Mouse (Mus musculus) heart, postnatal 0 days (tissue): Measurements from ENCODE around the gene Mark2. TPM values are rescaled to one million over a fixed set of nuclear protein-coding genes. Genes with fewer than 3 reads are reported as not detected.

Experiments
- ATAC-seq: fragments of 200-750 bp; cut with Nextera tagmentation; 2 replicates; pipeline ENCODE4 v1.8.0; 2017; ENCODE audit warnings: low read depth, moderate number of reproducible peaks, moderate library complexity; ENCODE audit not compliant: insufficient read depth
- DNase-seq: peaks from one replicate; pipeline ENCODE4 v3.0.0-alpha.2; 2016; ENCODE audit warnings: low spot score
- H3K27ac ChIP-seq: fragments of 300-500 bp; sonication (generic); 2 replicates; pipeline ENCODE4 v1.5.1; 2014; ENCODE audit warnings: low read depth, mild to moderate bottlenecking
- H3K27me3 ChIP-seq: fragments of 300-500 bp; sonication (generic); 2 replicates; pipeline ENCODE4 v1.6.1; 2014; ENCODE audit warnings: low read length, mixed read lengths; ENCODE audit not compliant: control insufficient read depth, insufficient read depth
- H3K36me3 ChIP-seq: fragments of 300-500 bp; sonication (generic); replicated peaks from 2 replicates; pipeline ENCODE4 v1.6.1; 2014; ENCODE audit warnings: low read length, mixed read lengths; ENCODE audit not compliant: control insufficient read depth, insufficient read depth
- H3K4me1 ChIP-seq: fragments of 300-500 bp; sonication (generic); 2 replicates; pipeline ENCODE4 v1.6.1; 2014; ENCODE audit warnings: antibody characterized with exemption; ENCODE audit not compliant: control insufficient read depth, insufficient read depth
- H3K4me2 ChIP-seq: fragments of 300-500 bp; sonication (generic); 2 replicates; pipeline ENCODE4 v1.6.1; 2014; ENCODE audit warnings: low read depth, mild to moderate bottlenecking, low read length, moderate library complexity
- H3K4me3 ChIP-seq: fragments of 300-500 bp; sonication (generic); 2 replicates; pipeline ENCODE4 v1.5.1; 2014; ENCODE audit warnings: low read depth, low read length
- H3K9ac ChIP-seq: fragments of 300-500 bp; sonication (generic); replicated peaks from 2 replicates; pipeline ENCODE4 v1.6.1; 2014; ENCODE audit warnings: low read depth, low read length, mixed read lengths
- H3K9me3 ChIP-seq: fragments of 300-500 bp; sonication (generic); replicated peaks from 2 replicates; pipeline ENCODE4 v1.6.1; 2016; ENCODE audit warnings: low read length; ENCODE audit not compliant: control insufficient read depth
- CTCF ChIP-seq: IDR thresholded peaks from 2 replicates; pipeline ENCODE4 v1.5.1; 2016; ENCODE audit warnings: antibody characterized with exemption, control low read depth, low read depth
- EP300 ChIP-seq: IDR thresholded peaks from 2 replicates; pipeline ENCODE4 v1.6.1; 2016; ENCODE audit warnings: antibody characterized with exemption, low read depth
- WGBS: fragments of 180-500 bp; shearing (Covaris S2); extraction: QIAGEN DNeasy Blood & Tissue Kit; methylation state at CpG from one replicate; pipeline ENCODE4 v1.1.7; 2014; 5-methylcytosine and 5-hydroxymethylcytosine counted together
- polyA plus RNA-seq: library from polyadenylated mRNA; unstranded; fragments of >200 nt; fragmentation: Nextera tagmentation; extraction: Ambion mirVana; gene quantifications from 2 replicates; pipeline ENCODE4 v1.2.1, GENCODE M21; 2015
- total RNA-seq: library from RNA; depleted of rRNA; stranded (reverse); fragments of >200 nt; gene quantifications from 2 replicates; pipeline ENCODE4 v1.2.3, GENCODE M21; 2014; ENCODE audit warnings: low replicate concordance

Mark2 gene
- total and polyA plus RNA-seq, 2 experiments from 2014 or later, result 17.8 to 35.2 TPM

GRCm38 (mm10) chr19:7262592-7262991, 79.1 kb downstream of the Mark2 start:
- no peak overlapping the region for H3K4me2 ChIP-seq
- no peak overlapping the region for H3K9ac ChIP-seq
- ATAC-seq (no peak), DNase-seq (no peak)
- no peaks in the 10 kb centered on the region for H3K36me3 ChIP-seq
- no peaks in the 10 kb centered on the region for H3K27me3 ChIP-seq
- H3K27ac ChIP-seq, result no peak overlapping the region
- no peaks in the 10 kb centered on the region for H3K9me3 ChIP-seq
- TF ChIP-seq EP300 (no peak), CTCF (no peak)
- H3K4me3 ChIP-seq, result no peak overlapping the region
- H3K4me1 ChIP-seq, result peaks cover 25% of the 10 kb centered on the region
- 96% methylated on average over 1 of the region's 1 CpGs for WGBS

- Histone ChIP-seq H3K27me3 (no peaks in the 10 kb centered on the region), H3K9ac (no peak overlapping the region), H3K4me3 (no peak overlapping the region), H3K27ac (no peak overlapping the region), H3K36me3 (no peaks in the 10 kb centered on the region), H3K4me2 (no peak overlapping the region), H3K4me1 (peaks cover 20% of the 10 kb centered on the region), H3K9me3 (no peaks in the 10 kb centered on the region)
- TF ChIP-seq EP300, result no peak
- TF ChIP-seq CTCF, result no peak
- DNase-seq, result no peak
- 89% methylated on average over 3 of the region's 3 CpGs for WGBS
- no peak for ATAC-seq
Observed at GRCm38 (mm10) chr19:7261964-7262363, 79.7 kb downstream of the Mark2 start.

GRCm38 (mm10) chr19:7261476-7261875, 80.2 kb downstream of the Mark2 start:
- Histone ChIP-seq H3K4me1 (peaks cover 15% of the 10 kb centered on the region), H3K27me3 (no peaks in the 10 kb centered on the region), H3K4me3 (no peak overlapping the region), H3K9ac (no peak overlapping the region), H3K9me3 (no peaks in the 10 kb centered on the region), H3K4me2 (no peak overlapping the region), H3K27ac (no peak overlapping the region), H3K36me3 (no peaks in the 10 kb centered on the region)
- 80% methylated on average over 1 of the region's 1 CpGs for WGBS
- TF ChIP-seq EP300, result no peak
- TF ChIP-seq CTCF, result no peak
- DNase-seq, result no peak
- no peak for ATAC-seq

GRCm38 (mm10) chr19:7257881-7258280, 83.8 kb downstream of the Mark2 start:
- Histone ChIP-seq H3K27ac (no peak overlapping the region), H3K36me3 (no peaks in the 10 kb centered on the region), H3K9ac (no peak overlapping the region), H3K4me1 (no peaks in the 10 kb centered on the region), H3K27me3 (no peaks in the 10 kb centered on the region), H3K4me2 (no peak overlapping the region), H3K4me3 (no peak overlapping the region), H3K9me3 (no peaks in the 10 kb centered on the region)
- 54% methylated on average over 5 of the region's 5 CpGs for WGBS
- DNase-seq, result no peak
- TF ChIP-seq EP300, result no peak
- no peak for TF ChIP-seq CTCF
- no peak; the same call in 1 of the 2 replicates for ATAC-seq

GRCm38 (mm10) chr19:7246021-7246420, 95.6 kb downstream of the Mark2 start:
- TF ChIP-seq CTCF (no peak), EP300 (no peak)
- no peak overlapping the region for H3K9ac ChIP-seq
- H3K4me3 ChIP-seq, result no peak overlapping the region
- H3K4me2 ChIP-seq, result no peak overlapping the region
- H3K27ac ChIP-seq, result no peak overlapping the region
- DNase-seq (no peak), ATAC-seq (no peak)
- no peaks in the 10 kb centered on the region for H3K36me3 ChIP-seq
- no peaks in the 10 kb centered on the region for H3K4me1 ChIP-seq
- WGBS, result 72% methylated on average over 3 of the region's 3 CpGs
- H3K27me3 ChIP-seq, result no peaks in the 10 kb centered on the region
- H3K9me3 ChIP-seq, result no peaks in the 10 kb centered on the region

- Histone ChIP-seq H3K9ac (peak within 1 kb of the TSS; percentile 86), H3K36me3 (peaks cover 17% of the 10 kb centered on the region; the same call in 1 of the 2 replicates), H3K4me1 (peaks cover 15% of the 10 kb centered on the region), H3K9me3 (no peaks in the 10 kb centered on the region), H3K27ac (peak within 1 kb of the TSS; percentile 89), H3K4me3 (peak within 1 kb of the TSS; percentile 89), H3K27me3 (no peaks in the 10 kb centered on the region), H3K4me2 (peak within 1 kb of the TSS; percentile 99)
- ATAC-seq, result peak; percentile 96
- TF ChIP-seq EP300 (no peak), CTCF (no peak)
- WGBS, result under 1% methylated on average over 79 of the region's 80 CpGs
- DNase-seq, result peak; percentile 94
Observed at GRCm38 (mm10) chr19:7240782-7241690, 100.6 kb downstream of the Mark2 start, which contains the start of gene Naa40. Naa40 (minus strand) TSS chr19:7241183.
